Mouse (Mus musculus): ENCODE measurements around the gene Ccdc32.
"Not testable (repeated sequence)": the region's sequence is repeated elsewhere in the genome, so short reads cannot be mapped to it uniquely, and the experiment has no call there.

- TF ChIP-seq MAX (IDR thresholded peaks at IDR 0.05; ENCODE audit: low read depth); TCF12 (IDR thresholded peaks at IDR 0.05; ENCODE audit: insufficient read depth, poor library complexity, severe bottlenecking); POLR2A (IDR thresholded peaks at IDR 0.05; ENCODE audit: insufficient read length, low read depth); USF1 (IDR thresholded peaks at IDR 0.05; ENCODE audit: low read depth); POLR2AphosphoS2 (IDR thresholded peaks at IDR 0.05; ENCODE audit: insufficient read length, low read depth); TCF3 (IDR thresholded peaks at IDR 0.05; ENCODE audit: insufficient read length, low read depth); E2F4 (IDR thresholded peaks at IDR 0.05; ENCODE audit: insufficient read depth); MYOD1 (IDR thresholded peaks at IDR 0.05; ENCODE audit: control insufficient read depth in 1 of 3, insufficient read length in 2 of 3, low read depth in 2 of 3); REST (IDR thresholded peaks at IDR 0.05; ENCODE audit: insufficient read depth, insufficient read length); MYOG (IDR thresholded peaks at IDR 0.05; ENCODE audit: control insufficient read depth in 1 of 3, insufficient read depth in 1 of 3, insufficient read length in 2 of 3, low read depth in 2 of 3); CEBPB (IDR thresholded peaks at IDR 0.05; ENCODE audit: insufficient read depth, poor library complexity, severe bottlenecking): not testable (repeated sequence)
These were observed 12.9 kb downstream of the Ccdc32 start for GRCm38 (mm10) chr2:119016312-119016711.

All from myocyte (in vitro differentiated cells).